Mouse (Mus musculus): ENCODE results near the gene Ccnb3.

- TF ChIP-seq CTCF (IDR thresholded peaks at IDR 0.05; ENCODE audit: insufficient read depth, low read length) (no peak), POLR2A (IDR thresholded peaks at IDR 0.05; ENCODE audit: borderline replicate concordance, extremely low read depth, low read depth, low read length) (no peak)
Measured at GRCm38 (mm10) chrX:7057634-7058033, 16.2 kb upstream of the Ccnb3 start.

Measured in lung, adult 2 months (tissue).